Mouse (Mus musculus): ENCODE measurements at regions not wholly inside any gene's neighbourhood (a gene's known extent, or its start where the extent isn't known, plus 50 kb on each side); places are given as distances from the start of the nearest gene placed in this dataset.

- TF ChIP-seq MAFK (IDR thresholded peaks at IDR 0.05; ENCODE audit: insufficient replicate concordance, low read length) = no peak
- TF ChIP-seq POLR2A (IDR thresholded peaks at IDR 0.05; ENCODE audit: low read depth, low read length) = no peak
- no peak for TF ChIP-seq TCF12 (IDR thresholded peaks at IDR 0.05; ENCODE audit: low read depth, low read length)
- TF ChIP-seq USF2 (conservative IDR thresholded peaks at IDR 0.05; ENCODE audit: low read depth, low read length) = no peak
- TF ChIP-seq USF1 (IDR thresholded peaks at IDR 0.05; ENCODE audit: low read depth, low read length) = no peak
- no peak for TF ChIP-seq PAX5 (IDR thresholded peaks at IDR 0.05; ENCODE audit: low read length)
- TF ChIP-seq MAX (IDR thresholded peaks at IDR 0.05; ENCODE audit: low read length) = no peak
- TF ChIP-seq MXI1 (IDR thresholded peaks at IDR 0.05; ENCODE audit: low read depth, low read length) = no peak
- no peak for TF ChIP-seq SIN3A (IDR thresholded peaks at IDR 0.05; ENCODE audit: low read length)
- TF ChIP-seq CTCF (conservative IDR thresholded peaks at IDR 0.05 in 1 of 2, IDR thresholded peaks at IDR 0.05 in 1 of 2; ENCODE audit: low read depth in 2 of 2, low read length in 2 of 2) = no peak
- no peak for TF ChIP-seq KAT2A (IDR thresholded peaks at IDR 0.05; ENCODE audit: insufficient replicate concordance, low read length)
- TF ChIP-seq MEF2A (IDR thresholded peaks at IDR 0.05; ENCODE audit: borderline replicate concordance, low read depth, low read length) = no peak
- TF ChIP-seq EP300 (IDR thresholded peaks at IDR 0.05; ENCODE audit: low read length) = no peak
These were observed 344.1 kb downstream of the Kdm4c start for GRCm38 (mm10) chr4:74586400-74586799.

Measured in CH12.LX (cell line).